ENCODE assay signal across 21 mouse cellular contexts in the genomic region with DNA sequence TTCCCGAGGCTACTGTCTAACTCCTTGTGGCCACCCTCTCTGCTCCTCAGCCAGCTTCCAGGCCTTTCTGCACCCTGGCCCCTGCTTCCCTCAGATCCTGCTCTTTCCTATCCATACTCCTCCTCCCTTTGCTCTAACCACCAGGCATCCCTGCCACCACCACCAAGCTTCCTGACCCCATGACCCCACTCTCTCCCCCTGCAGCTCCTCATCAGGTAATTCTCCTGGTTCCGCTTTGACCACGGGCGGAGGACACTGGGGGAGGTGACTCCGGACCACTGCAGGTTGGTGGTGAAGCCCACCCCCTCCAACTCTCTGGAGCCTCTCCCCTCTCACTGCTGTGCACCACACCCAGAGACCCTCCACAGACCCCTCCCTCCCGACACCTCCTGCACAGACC. TPM values are rescaled to one million over a fixed set of nuclear protein-coding genes. Genes with fewer than 3 reads are reported as not detected.
"Had no signal": no experiment of that assay in that cellular context is flagged by ENCODE, and none has a peak within 500 bp of the region (broad histone marks: within the 10 kb centered on the region; RNA-seq: fewer than 3 reads in every experiment).

No protein-coding gene starts in this region.

- H3K27ac ChIP-seq: heart, embryonic 13.5 days; heart, embryonic 15.5 days; hindbrain, embryonic 13.5 days; intestine, embryonic 15.5 days; limb, embryonic 13.5 days; liver, embryonic 12.5 days; liver, embryonic 14.5 days had no signal

- H3K27me3 ChIP-seq: heart, embryonic 13.5 days; heart, embryonic 15.5 days; hindbrain, embryonic 13.5 days; intestine, embryonic 15.5 days; limb, embryonic 13.5 days; limb, embryonic 15.5 days; liver, embryonic 12.5 days had no signal

- H3K4me3 ChIP-seq: heart, embryonic 13.5 days; heart, embryonic 15.5 days; hindbrain, embryonic 13.5 days; intestine, embryonic 15.5 days; limb, embryonic 13.5 days; limb, embryonic 15.5 days; liver, embryonic 12.5 days had no signal

- DNase-seq: gastrocnemius, postnatal 14 days; gastrocnemius, postnatal 36 days; heart, adult 18-20 months; heart, postnatal 14 days; heart, postnatal 36 days; kidney, adult 18-20 months; kidney, adult 8-10 months; kidney, postnatal 10 days; kidney, postnatal 25 days; layer of hippocampus, adult 9-11 months; layer of hippocampus, postnatal 36 days; left cerebral cortex, postnatal 4 days had no signal

- H3K9me3 ChIP-seq: heart, embryonic 13.5 days; heart, embryonic 15.5 days; hindbrain, embryonic 13.5 days; intestine, embryonic 15.5 days; limb, embryonic 13.5 days; limb, embryonic 15.5 days; liver, embryonic 12.5 days had no signal

RNA-seq across cellular contexts. Expression of a gene that starts 26.4 kb away (rescaled TPM):
- polyA plus RNA-seq: inflammation-experienced regulatory T-cells, adult 6 months had no signal
